Mouse (Mus musculus): ENCODE measurements around the gene 1700029H14Rik. TPM values are rescaled to one million over a fixed set of nuclear protein-coding genes. Genes with fewer than 3 reads are reported as not detected.
A peak's percentile ranks its signal among the peaks of the same experiment; 100 is the strongest.

Gene 1700029H14Rik
- polyA plus RNA-seq, 1 experiment from 2014 or later = not detected

GRCm38 (mm10) chr8:13601166-13601565 lies 38.9 kb upstream of the 1700029H14Rik start:
- Histone ChIP-seq H3K4me1 (replicated peaks; ENCODE audit: insufficient read depth, low read length) (no peaks in the 10 kb centered on the region), H3K27ac (no peak overlapping the region), H3K4me3 (replicated peaks; ENCODE audit: low read depth, low read length) (no peak overlapping the region), H3K36me3 (ENCODE audit: insufficient read depth, low read length) (peaks cover 9% of the 10 kb centered on the region; the same call in 1 of the 2 replicates), H3K4me2 (ENCODE audit: low read length) (no peak overlapping the region), H3K9me3 (replicated peaks; ENCODE audit: low read length) (no peaks in the 10 kb centered on the region), H3K9ac (ENCODE audit: low read depth, low read length) (no peak overlapping the region), H3K27me3 (ENCODE audit: insufficient read depth, low read length) (no peaks in the 10 kb centered on the region)
- no peak for TF ChIP-seq CTCF (IDR thresholded peaks at IDR 0.05; ENCODE audit: low read depth)
- no peak for DNase-seq (ENCODE audit: low spot score)
- 60% methylated on average over 11 of the region's 11 CpGs for WGBS
- no peak for ATAC-seq (replicated peaks; ENCODE audit: low FRiP score, low read depth)

DNA sequence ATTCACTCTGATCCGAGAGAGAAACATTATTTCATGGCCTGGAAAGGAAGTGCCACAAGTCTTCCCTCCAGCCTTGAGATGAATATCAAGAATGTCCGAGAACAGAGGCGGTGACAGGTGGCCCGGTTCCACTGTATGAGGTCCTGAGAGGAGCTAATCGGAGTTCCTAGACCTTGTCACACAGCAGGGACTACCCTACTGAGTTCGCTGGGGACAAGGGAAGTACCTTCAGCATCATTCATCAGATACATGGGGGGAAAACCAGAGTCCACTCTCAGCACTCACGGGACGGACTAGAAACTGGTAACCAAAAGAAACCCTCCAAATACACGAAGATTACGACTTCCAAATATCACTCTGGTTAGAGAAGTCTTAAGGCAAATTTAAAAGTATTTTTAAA lies 38.5 kb upstream of the 1700029H14Rik start:
- no peak for TF ChIP-seq CTCF (IDR thresholded peaks at IDR 0.05; ENCODE audit: low read depth)
- Histone ChIP-seq H3K4me1 (replicated peaks; ENCODE audit: insufficient read depth, low read length) (no peaks in the 10 kb centered on the region), H3K4me3 (replicated peaks; ENCODE audit: low read depth, low read length) (no peak overlapping the region), H3K27ac (no peak overlapping the region), H3K9me3 (replicated peaks; ENCODE audit: low read length) (no peaks in the 10 kb centered on the region), H3K36me3 (ENCODE audit: insufficient read depth, low read length) (peaks cover 9% of the 10 kb centered on the region; the same call in 1 of the 2 replicates), H3K27me3 (ENCODE audit: insufficient read depth, low read length) (no peaks in the 10 kb centered on the region), H3K4me2 (ENCODE audit: low read length) (no peak overlapping the region), H3K9ac (ENCODE audit: low read depth, low read length) (no peak overlapping the region)
- DNase-seq (ENCODE audit: low spot score) (no peak), ATAC-seq (replicated peaks; ENCODE audit: low FRiP score, low read depth) (no peak)
- 82% methylated on average over 10 of the region's 10 CpGs for WGBS

DNA sequence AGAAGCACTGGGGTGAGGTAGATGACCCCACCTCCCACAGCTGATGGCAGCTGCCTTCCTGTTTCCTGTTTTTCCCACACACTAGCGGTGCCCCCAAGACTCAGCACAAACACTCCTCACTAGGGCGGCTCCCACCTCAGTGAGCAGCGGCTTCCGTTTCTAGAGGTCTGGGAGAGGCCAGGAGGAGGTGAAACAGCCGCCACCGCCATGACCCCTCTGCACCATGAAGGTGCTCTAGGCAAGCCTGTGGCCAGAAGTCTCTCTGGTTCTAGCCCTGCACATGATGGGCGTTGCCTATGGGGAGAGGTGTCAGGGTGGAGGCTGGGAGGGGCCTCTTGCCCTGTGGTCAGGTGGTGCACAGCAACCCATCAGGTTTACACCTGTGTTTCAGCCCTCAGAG lies 37.9 kb upstream of the 1700029H14Rik start:
- Histone ChIP-seq H3K9ac (ENCODE audit: low read depth, low read length) (no peak overlapping the region), H3K4me1 (replicated peaks; ENCODE audit: insufficient read depth, low read length) (no peaks in the 10 kb centered on the region), H3K4me2 (ENCODE audit: low read length) (no peak overlapping the region), H3K36me3 (ENCODE audit: insufficient read depth, low read length) (peaks cover 9% of the 10 kb centered on the region; the same call in 1 of the 2 replicates), H3K4me3 (replicated peaks; ENCODE audit: low read depth, low read length) (no peak overlapping the region), H3K27me3 (ENCODE audit: insufficient read depth, low read length) (no peaks in the 10 kb centered on the region), H3K9me3 (replicated peaks; ENCODE audit: low read length) (no peaks in the 10 kb centered on the region), H3K27ac (no peak overlapping the region)
- ATAC-seq (replicated peaks; ENCODE audit: low FRiP score, low read depth) = peak; percentile 57
- peak; percentile 47 for DNase-seq (ENCODE audit: low spot score)
- WGBS = 21% methylated on average over 7 of the region's 7 CpGs
- TF ChIP-seq CTCF (IDR thresholded peaks at IDR 0.05; ENCODE audit: low read depth) = no peak

DNA sequence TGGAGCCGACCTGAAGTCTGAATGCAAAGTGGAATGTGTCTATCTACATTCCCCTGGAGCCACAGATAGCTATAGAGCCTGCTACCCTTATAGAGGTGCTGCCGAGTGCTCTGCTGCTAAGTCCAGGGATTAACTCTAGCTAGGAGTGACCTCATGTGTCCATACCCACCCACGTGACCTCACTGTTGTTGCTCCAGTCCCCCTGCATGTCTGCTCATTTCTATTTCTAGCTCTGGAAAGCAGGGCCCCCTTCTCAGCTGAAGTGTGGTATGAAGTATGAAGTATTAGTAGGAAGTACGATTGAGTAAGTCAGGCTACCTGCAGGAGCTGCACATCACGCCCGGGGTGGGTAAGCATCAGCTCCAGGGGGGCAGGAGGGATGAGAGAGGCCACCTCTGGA lies 35.5 kb upstream of the 1700029H14Rik start:
- 90% methylated on average over 6 of the region's 6 CpGs for WGBS
- ATAC-seq (replicated peaks; ENCODE audit: low FRiP score, low read depth) = no peak
- no peak for TF ChIP-seq CTCF (IDR thresholded peaks at IDR 0.05; ENCODE audit: low read depth)
- no peak overlapping the region for H3K9ac ChIP-seq (ENCODE audit: low read depth, low read length)
- peaks cover 6% of the 10 kb centered on the region; the same call in 1 of the 2 replicates for H3K36me3 ChIP-seq (ENCODE audit: insufficient read depth, low read length)
- no peaks in the 10 kb centered on the region for H3K4me1 ChIP-seq (replicated peaks; ENCODE audit: insufficient read depth, low read length)
- H3K4me3 ChIP-seq (replicated peaks; ENCODE audit: low read depth, low read length) = no peak overlapping the region
- no peaks in the 10 kb centered on the region for H3K9me3 ChIP-seq (replicated peaks; ENCODE audit: low read length)
- H3K27me3 ChIP-seq (ENCODE audit: insufficient read depth, low read length) = no peaks in the 10 kb centered on the region
- H3K27ac ChIP-seq = no peak overlapping the region
- DNase-seq (ENCODE audit: low spot score) = no peak
- H3K4me2 ChIP-seq (ENCODE audit: low read length) = no peak overlapping the region

- peak; percentile 18; the same call in 1 of the 2 replicates for TF ChIP-seq CTCF (IDR thresholded peaks at IDR 0.05; ENCODE audit: low read depth)
- Histone ChIP-seq H3K27me3 (ENCODE audit: insufficient read depth, low read length) (no peaks in the 10 kb centered on the region), H3K4me1 (replicated peaks; ENCODE audit: insufficient read depth, low read length) (no peaks in the 10 kb centered on the region), H3K4me2 (ENCODE audit: low read length) (no peak overlapping the region), H3K36me3 (ENCODE audit: insufficient read depth, low read length) (peaks cover 6% of the 10 kb centered on the region; the same call in 1 of the 2 replicates), H3K9me3 (replicated peaks; ENCODE audit: low read length) (no peaks in the 10 kb centered on the region), H3K4me3 (replicated peaks; ENCODE audit: low read depth, low read length) (no peak overlapping the region), H3K27ac (no peak overlapping the region), H3K9ac (ENCODE audit: low read depth, low read length) (no peak overlapping the region)
- DNase-seq (ENCODE audit: low spot score) = no peak
- ATAC-seq (replicated peaks; ENCODE audit: low FRiP score, low read depth) = no peak
- WGBS = 87% methylated on average over 6 of the region's 6 CpGs
Observed at GRCm38 (mm10) chr8:13595861-13596260, 33.6 kb upstream of the 1700029H14Rik start.

DNA sequence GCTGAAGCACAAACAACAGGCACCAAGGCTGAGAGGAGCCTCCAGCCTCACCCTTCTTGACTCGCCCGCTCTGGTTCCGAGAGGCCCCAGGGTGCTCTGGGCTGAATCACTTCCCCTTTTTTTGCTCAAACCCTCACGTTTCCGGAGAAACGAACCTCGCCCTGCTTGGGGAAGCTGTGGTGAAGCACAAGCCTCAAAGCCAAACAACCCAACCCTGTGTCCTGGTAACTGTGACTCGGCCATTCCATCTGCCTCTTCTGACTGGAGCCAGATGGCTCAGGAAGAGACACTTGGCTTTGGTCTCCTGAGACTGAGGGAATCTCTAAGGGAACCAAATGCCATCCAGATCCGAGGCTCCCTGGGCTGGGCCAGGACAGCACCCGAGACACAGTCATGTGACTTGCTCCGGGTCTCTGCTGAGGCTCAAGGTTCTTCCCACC lies 32.6 kb upstream of the 1700029H14Rik start:
- H3K36me3 ChIP-seq (ENCODE audit: insufficient read depth, low read length) = peaks cover 6% of the 10 kb centered on the region; the same call in 1 of the 2 replicates
- no peak overlapping the region for H3K27ac ChIP-seq
- TF ChIP-seq CTCF (IDR thresholded peaks at IDR 0.05; ENCODE audit: low read depth) = no peak
- 68% methylated on average over 11 of the region's 11 CpGs for WGBS
- no peaks in the 10 kb centered on the region for H3K9me3 ChIP-seq (replicated peaks; ENCODE audit: low read length)
- H3K4me1 ChIP-seq (replicated peaks; ENCODE audit: insufficient read depth, low read length) = no peaks in the 10 kb centered on the region
- ATAC-seq (replicated peaks; ENCODE audit: low FRiP score, low read depth) (no peak), DNase-seq (ENCODE audit: low spot score) (no peak)
- H3K27me3 ChIP-seq (ENCODE audit: insufficient read depth, low read length) = no peaks in the 10 kb centered on the region
- no peak overlapping the region for H3K4me3 ChIP-seq (replicated peaks; ENCODE audit: low read depth, low read length)
- H3K9ac ChIP-seq (ENCODE audit: low read depth, low read length) = no peak overlapping the region
- no peak overlapping the region for H3K4me2 ChIP-seq (ENCODE audit: low read length)

- no peak for ATAC-seq (replicated peaks; ENCODE audit: low FRiP score, low read depth)
- no peak overlapping the region for H3K4me3 ChIP-seq (replicated peaks; ENCODE audit: low read depth, low read length)
- no peak for TF ChIP-seq CTCF (IDR thresholded peaks at IDR 0.05; ENCODE audit: low read depth)
- 88% methylated on average over 8 of the region's 8 CpGs for WGBS
- no peaks in the 10 kb centered on the region for H3K4me1 ChIP-seq (replicated peaks; ENCODE audit: insufficient read depth, low read length)
- H3K9me3 ChIP-seq (replicated peaks; ENCODE audit: low read length) = no peaks in the 10 kb centered on the region
- peaks cover 6% of the 10 kb centered on the region; the same call in 1 of the 2 replicates for H3K36me3 ChIP-seq (ENCODE audit: insufficient read depth, low read length)
- no peaks in the 10 kb centered on the region for H3K27me3 ChIP-seq (ENCODE audit: insufficient read depth, low read length)
- H3K27ac ChIP-seq = no peak overlapping the region
- no peak overlapping the region for H3K9ac ChIP-seq (ENCODE audit: low read depth, low read length)
- no peak overlapping the region for H3K4me2 ChIP-seq (ENCODE audit: low read length)
- no peak for DNase-seq (ENCODE audit: low spot score)
Observed at GRCm38 (mm10) chr8:13593340-13593739, 31.1 kb upstream of the 1700029H14Rik start.
